Mouse (Mus musculus) ES-CJ7 (cell line): ENCODE measurements around the gene Olig3.

ENCODE experiments used
- DNase-seq: peaks from one replicate; pipeline ENCODE4 v3.0.0; 2011; ENCODE audit warnings: low read depth, low spot score

The Olig3 gene

DNA sequence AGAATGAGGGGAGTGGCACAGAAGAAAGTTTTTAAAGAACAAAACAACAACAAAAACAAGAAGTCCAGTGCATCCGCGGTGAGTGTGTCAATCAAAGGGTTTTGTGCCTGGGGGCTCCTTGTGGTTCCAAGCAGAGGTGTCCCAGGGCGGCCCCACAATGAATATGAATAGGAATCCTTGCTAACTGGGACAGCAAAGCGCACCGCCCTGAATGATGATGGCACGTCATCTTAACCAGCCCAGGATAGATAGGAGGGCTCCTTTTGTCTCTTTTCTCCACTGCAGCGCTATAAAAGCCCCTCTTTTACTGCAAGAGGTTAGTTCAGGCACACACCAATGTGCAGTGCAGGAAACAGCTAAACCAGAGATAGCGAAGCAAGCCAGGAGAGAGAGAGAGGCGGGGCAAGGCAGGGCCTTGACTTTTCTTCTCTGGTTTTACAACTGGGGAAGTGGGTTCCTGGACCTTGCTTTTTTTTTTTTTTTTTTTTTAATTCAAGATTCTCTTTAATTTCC lies at the start of gene Olig3:
Gene Olig3, plus strand, starts transcription at position 463 of the 513 bp plus-strand sequence.
- peak; percentile 58 for DNase-seq

- no peak for DNase-seq
Observed at GRCm38 (mm10) chr10:19309681-19310395, 46.5 kb upstream of the Olig3 start.

GRCm38 (mm10) chr10:19310471-19310870 lies 45.9 kb upstream of the Olig3 start:
- DNase-seq: no peak

GRCm38 (mm10) chr10:19317962-19318812 lies 38.1 kb upstream of the Olig3 start:
- peak; percentile 4 for DNase-seq

DNA sequence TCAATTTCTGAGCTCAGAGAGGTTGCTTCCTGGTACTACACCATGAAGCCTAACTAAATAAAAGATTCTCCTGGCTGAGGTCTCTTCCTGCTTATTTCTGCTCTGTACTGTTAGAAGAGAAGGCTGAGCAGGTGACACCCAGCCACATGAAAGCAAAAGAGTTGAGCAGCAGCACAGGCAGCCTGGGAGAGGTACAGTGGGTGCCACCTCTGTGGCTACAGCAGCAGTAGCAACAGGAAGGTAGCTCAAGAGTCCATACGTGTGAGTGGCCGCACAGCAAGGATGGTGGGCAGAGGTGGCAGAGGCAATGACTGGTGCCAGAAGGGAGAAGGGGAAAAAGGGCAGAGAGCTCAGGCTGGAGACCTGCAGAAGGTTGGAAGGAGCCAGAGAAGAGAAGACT lies 34.6 kb upstream of the Olig3 start:
- DNase-seq: no peak

GRCm38 (mm10) chr10:19329191-19329777 lies 27.0 kb upstream of the Olig3 start:
- DNase-seq: no peak

DNA sequence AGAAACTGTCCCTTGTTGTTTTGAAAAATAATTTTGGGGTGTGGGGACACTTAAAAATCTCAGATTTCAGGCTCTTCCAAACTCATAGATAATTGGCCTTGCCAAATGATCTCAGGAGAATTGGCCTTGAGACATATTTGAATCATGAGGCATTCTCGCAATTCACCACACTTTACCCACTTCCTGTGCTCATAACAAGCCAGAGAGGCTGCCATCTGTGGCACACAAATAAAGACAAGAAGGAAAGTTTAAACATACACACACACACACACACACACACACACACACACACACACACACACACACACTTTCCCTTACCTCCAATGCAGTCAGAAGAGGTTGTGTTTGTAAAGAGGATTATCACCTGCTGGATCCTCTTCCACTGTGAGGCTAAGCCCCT lies 22.9 kb upstream of the Olig3 start:
- DNase-seq: no peak

GRCm38 (mm10) chr10:19338695-19339630 lies 17.4 kb upstream of the Olig3 start:
- no peak for DNase-seq

DNA sequence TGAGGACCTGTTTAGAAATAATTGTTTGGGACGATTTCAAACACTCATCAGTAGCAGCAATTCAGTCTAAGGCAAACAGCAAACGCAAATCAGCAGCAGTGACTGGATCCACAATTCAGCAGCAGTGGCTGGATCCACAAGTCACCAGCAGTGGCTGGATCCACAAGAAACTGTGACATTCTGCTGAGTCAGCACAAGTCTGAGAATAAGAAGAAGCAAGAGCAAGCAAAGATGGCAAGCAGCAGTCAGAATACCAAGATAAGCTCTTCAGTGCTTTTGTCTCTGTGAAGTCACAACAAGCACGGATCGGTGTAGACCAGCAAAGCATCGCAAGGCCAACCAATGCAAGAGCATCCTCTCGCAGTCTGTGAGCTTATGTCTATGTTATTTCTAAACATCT lies 12.3 kb upstream of the Olig3 start:
- no peak for DNase-seq

DNA sequence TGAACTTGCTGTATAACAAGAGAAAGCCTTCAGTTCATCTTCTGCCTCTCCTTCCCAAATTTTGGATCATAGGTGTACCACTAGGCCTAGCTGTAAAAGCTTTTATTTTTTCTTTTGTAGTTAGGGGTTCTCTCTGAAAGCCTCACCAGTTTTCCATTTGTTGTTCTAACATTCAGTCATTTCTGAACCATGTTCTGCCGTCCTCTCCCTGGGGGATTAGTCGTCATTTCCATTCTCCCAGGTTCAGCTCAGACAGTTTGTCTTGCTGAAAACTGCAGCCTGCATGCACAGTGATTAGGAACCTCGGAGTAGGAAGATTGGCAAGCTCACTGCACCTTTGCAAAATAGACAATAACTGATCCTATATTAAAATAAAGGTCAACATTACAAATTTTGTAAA lies 7.0 kb upstream of the Olig3 start:
- DNase-seq: no peak

- DNase-seq: no peak
Observed at GRCm38 (mm10) chr10:19352006-19352877, 4.1 kb upstream of the Olig3 start.

GRCm38 (mm10) chr10:19352878-19353301 lies 3.4 kb upstream of the Olig3 start:
- peak; percentile 65 for DNase-seq

DNA sequence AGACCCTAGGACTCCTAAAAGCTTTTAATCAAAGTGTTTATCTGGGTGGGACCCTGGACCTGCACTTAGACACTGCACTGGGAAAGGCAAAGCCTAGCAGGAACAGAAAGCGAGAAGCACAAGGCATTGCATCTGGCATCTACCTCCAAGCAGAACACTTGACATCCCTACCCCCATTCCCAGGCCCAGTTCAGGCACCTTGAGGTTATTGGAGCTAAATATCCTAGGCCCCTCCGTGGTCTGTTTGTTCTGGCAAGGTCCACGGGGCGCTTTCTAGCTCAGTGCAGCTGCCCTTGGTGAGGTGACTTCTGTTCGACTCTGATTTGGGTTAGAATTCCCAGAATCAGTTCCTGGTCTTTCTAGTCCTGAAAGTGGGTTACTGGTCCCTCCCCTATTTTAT lies 2.7 kb upstream of the Olig3 start:
- DNase-seq: no peak

DNA sequence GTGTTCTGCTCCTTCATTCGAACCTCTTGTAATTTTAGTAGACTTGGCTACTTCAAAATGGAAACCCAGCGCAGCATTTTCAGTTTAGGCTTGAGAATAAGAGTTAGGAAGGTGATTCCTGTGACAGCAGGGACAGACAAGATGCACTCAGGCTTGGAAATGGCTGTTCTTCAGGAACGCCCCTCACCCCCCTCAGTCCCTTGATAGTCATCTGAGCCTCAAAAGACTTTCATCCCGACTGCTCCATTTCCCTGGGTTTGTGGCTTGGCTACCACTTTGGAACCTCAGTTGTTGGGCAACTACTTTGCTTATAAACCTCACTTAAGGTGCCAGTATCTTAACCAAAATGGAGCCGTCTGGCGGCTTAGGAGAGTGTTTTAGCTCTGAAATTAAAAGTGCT lies 2.2 kb upstream of the Olig3 start:
- no peak for DNase-seq

- no peak for DNase-seq
Observed at GRCm38 (mm10) chr10:19355076-19355475, 1.3 kb upstream of the Olig3 start.

DNA sequence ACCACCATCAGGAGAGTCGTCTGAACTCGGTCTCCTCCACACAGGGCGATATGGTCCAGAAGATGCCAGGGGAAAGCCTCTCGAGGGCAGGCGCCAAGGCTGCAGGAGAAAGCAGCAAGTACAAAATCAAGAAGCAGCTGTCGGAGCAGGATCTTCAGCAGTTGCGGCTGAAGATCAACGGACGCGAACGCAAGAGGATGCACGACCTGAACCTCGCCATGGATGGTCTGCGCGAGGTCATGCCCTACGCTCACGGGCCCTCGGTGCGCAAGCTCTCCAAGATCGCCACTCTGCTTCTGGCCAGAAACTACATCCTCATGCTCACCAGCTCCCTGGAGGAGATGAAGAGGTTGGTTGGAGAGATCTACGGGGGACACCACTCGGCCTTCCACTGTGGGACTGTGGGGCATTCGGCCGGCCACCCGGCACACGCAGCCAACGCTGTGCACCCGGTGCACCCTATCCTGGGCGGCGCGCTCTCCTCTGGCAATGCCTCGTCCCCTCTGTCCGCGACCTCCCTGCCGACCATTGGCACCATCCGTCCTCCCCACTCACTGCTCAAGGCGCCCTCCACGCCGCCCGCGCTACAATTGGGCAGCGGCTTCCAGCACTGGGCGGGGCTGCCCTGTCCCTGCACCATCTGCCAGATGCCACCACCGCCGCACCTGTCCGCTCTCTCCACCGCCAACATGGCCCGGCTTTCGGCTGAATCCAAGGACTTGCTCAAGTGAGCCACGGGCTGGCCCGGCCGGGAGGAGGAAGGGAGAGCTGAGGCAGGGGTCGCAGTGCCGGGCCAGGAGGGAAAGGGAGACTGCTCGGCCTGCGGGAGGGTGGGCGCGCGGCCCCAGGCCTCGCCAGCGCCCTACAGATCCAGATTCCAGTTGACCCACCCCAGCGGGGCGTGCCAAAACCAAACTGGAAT lies 648 bp downstream of the Olig3 start:
- no peak for DNase-seq

DNA sequence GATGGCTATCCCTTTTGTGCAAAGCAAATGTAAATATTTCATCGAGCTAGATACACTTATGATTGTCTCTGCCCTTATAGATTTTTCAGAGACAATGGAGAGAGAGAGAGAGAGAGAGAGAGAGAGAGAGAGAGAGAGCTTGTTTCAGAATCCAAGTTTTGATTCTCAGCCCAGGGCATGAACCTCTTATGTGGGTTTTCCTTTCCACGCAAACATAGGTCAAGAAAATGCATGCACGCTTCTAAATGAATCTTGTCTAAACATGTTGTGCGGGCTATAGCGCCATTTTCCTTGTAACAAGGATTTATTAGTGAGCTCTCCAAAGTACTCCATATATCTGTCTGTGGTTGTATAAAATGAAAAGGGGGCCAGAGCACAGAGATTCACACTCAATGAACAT lies 1.5 kb downstream of the Olig3 start:
- DNase-seq: no peak

DNA sequence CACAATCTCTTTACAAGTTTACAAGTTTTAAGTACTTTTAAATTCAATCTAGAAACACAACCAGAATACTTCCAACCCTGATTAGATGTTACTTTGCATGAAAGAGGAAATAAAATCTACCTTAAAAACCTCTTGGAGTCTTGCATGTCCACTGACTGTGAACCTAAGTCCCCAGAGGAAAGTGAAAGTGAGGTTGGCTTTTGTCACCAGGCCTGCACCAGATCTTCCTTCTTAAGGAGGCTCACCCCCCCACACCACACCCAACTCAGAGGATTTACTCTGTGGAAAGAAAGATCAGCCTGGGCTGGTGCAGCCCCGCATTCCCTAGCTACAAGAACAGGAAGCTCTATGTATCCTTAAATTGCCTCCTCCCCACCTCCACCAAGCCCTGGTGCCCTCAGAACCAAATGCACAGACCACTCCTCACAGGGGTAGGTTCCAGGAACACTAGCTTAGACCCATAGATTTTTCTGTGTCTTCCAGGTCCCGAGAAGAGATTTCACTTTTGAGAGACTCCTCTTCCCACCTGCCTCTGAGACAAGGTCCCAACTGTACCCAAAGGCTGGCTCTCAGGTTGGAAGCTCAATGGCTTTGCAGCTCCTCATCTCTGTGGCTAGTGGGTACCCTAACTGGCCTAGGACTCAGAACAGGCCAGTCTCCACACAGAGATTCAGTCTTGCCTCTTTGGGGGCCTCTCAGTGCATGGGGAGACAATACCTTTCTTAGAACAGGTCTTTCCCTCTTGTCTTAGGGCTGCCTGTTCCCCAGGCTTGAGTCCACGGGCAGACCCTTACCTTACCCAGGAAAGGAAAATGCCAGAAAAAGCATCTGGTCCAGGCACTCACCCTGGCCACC lies 4.3 kb downstream of the Olig3 start:
- DNase-seq: no peak
